Mouse (Mus musculus) layer of hippocampus, adult 9-11 months (tissue): ENCODE results near the gene Mutyh.

ENCODE experiments used
- DNase-seq: peaks from one replicate; pipeline ENCODE4 v3.0.0; 2022

The Mutyh gene

DNA sequence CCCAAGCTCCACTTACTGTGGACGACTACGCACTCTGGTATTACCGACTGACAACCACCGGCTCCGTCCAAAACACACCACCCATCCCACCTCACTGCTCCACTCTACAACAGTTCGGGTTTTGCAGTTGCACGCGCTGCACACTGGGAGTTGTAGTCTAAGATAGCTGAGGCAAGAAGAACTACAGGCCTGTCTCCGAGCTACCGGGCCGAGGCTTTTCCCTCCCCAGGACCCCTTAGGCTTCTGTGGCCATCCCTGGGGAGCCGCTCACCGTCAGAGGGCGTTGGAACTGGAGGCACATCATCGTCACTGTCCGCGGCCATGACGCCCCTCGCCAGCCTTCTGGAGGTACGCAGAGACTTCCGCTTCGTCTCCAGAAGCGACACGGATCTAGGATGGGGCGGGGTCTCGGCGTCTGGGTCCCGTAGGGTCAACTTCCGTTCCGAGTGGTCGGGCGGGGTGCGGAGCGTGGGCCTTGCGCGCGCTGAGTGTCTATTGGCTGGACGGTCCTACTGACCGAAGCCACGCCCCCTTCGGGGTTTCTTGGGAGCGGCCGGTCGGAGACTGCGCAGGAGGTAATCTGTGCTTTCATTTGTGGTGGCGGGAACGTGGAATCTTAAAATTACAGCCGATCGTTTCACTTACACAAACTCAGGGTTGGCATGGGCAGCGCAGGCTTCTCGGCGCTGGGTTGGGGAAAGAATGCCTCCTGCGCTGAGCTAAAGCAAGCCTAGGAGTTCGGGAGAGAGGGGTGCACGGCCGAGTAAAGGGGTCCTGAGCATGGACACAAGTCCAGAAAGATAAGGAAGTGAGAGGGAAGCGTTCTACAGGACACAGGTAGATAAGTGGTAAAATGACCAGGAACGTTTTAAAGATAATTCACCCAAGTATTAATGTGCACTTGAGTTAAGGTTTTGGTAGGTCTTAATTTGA, at the start of gene Mutyh, which contains the start of gene Toe1:
Gene Mutyh (plus strand): TSS at position 527 of the 933 bp plus-strand sequence.
Gene Toe1 (minus strand): TSS at position 444 of the 933 bp plus-strand sequence.
- DNase-seq: peak; percentile 95

DNA sequence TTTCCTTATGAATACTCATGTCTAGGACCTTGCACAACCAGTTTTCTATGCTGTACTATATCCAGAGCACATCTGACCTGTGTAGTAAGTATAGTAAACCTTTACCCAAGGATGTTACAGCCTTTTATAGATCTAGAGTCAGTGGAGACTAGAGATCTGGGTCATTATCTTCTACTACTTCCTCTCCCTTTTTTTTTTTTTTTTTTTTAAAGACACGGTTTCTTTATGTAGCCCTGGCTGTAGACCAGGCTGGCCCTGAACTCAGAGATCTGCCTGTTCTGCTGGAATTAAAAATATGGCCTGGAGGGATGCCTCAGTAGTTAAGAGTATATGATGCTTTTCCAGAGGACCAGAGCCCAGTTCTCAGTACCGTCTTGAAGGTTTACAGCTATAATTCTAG, 45.6 kb upstream of the Mutyh start:
- DNase-seq: no peak

DNA sequence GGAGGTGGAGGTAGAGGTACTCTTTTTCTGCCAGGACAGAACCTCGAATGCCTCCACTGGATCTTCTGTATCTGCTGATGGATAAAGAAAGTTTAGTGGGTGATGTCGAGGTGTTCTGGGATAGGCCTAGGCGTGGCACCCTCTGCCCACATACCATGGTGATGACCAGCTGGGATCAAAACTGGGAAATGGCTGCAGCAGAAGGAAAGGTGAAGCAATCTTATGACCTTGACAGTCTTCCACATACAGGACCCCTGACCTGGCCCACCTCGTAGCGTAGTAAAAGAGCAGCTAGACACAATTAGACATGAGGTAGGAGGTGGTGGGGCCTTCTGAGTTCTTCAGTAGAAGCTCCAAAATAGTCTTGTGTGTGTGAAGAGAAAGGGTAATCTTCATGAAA, 43.5 kb upstream of the Mutyh start:
- no peak for DNase-seq

DNA sequence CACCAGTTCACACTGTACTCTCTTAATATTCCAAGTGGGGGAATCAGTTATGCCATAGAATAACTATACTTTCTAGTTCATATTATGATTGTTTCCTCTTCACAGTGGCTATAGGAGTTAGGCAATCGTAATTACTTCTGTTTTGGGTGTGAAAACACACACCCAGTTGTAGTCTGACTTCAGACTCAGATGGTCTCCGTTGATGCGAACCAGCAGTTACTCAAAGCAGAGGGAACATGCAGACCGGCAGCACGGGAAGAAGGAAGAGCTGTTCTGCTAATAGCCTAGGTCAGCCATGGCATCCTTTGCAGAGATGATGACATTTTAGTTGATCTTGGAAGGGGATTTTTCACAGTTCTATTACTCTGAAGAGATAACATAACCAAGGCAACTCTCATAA, 39.0 kb upstream of the Mutyh start:
- DNase-seq: no peak

DNA sequence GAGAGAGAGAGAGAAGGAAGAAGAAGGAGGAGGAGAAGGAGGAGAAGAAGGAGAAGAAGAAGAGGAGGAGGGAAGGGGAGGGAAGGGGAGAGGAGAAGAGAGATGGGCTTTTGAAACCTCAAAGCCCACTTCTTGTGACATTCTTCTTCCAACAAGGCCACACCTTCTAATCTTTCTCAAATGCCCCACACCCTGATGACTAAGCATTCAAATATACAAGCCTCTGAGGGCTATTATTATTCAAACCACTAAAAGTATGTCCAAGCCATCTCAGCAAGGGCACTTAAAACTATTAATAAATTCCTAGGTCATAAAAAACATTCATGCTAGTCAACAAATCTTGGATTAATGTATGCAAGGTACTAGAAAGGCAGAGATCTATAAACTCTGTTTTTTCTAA, 38.5 kb upstream of the Mutyh start:
- no peak for DNase-seq

DNA sequence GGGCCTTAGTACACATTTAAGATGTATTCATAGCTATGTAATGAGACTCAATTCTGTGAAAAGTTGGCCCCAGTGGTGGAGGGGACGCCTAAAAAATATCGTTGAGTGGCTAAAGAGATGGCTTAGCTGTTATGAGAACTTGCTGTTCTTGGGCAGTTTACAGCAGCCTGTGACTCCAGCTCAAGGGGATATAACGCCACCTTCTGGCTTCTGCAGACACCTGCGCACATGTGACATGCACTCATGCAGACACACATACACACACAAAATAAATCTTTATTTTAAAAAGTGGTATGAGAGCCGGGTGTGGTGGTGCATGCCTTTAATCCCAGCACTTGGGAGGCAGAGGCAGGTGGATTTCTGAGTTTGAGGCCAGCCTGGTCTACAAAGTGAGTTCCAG, 31.1 kb upstream of the Mutyh start:
- no peak for DNase-seq

DNA sequence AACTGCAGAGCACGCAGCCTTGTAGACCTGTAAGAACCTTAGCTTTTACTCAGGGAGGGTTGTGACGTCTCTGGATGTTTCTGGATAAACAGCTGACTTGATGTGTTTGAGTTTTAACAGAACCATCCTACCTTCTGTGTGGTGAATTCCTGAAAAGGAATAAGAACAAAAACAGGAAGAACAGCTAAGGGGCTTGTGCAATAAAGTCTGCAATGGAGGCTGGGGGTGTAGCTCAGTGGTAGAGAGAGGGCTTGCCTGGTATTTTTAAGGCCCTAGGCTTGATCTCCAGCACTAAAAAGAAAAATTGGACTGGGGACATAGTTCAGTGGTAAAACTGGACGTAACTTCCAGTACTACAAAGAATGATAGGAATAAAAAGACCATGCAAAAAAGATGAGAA, 30.4 kb upstream of the Mutyh start:
- no peak for DNase-seq

DNA sequence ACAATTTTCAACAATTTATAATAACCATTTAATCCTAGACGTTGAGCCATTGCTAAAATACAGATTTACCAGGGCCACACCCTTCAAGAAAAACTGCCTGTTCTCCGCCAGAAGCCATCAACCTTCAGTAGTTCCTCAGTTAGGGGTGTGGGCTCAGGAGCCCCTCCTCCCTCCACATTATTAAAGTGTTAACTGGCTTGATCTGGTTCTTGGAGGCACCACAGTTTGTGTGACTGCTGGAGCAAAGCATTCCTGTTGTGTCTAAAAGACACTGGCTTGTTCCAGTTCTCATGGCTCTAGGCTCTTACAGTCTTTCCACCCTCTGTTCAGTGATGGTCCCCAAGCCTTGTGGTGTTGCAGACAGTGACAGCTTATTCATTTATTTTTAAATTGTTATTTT, 27.0 kb upstream of the Mutyh start:
- no peak for DNase-seq

DNA sequence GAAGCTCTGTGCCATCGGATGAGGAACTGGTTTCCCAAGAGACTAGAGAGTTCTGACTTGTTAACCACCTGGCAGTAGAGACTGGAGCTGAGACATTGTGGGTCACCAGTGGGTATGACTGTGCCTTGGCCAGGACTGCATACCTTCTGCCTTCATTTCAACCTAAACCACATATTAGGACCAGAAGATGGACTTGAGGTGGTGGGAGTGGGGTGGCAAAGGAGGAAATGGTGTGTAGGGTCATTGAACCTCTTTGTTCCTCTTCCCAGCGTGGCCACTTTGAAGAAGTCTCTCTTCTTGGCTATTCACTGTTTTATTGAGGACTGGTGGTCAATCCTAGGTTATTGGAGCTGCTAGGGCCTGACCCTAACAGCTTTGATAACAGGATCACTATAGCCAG, 26.2 kb upstream of the Mutyh start:
- DNase-seq: no peak

DNA sequence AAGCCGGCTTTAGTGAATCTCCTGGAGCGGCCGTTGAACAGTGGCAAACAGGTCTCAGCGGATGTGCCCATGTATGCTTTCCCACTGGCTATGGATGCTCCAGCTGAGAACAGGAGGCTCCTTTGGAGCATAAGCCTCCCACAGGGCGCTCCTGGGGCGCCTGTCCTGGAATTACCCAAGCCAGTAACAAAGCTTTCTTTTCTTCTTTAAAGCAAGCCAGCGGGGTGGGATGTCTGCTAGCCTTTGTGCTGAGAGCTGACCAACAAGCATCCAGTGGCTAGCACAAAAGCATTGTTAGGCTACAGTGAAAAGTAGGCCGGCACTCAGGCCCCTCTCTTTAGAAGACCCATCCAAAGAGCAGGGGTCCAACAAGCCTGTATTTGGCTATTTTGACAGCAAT, 25.4 kb upstream of the Mutyh start:
- peak; percentile 49 for DNase-seq

DNA sequence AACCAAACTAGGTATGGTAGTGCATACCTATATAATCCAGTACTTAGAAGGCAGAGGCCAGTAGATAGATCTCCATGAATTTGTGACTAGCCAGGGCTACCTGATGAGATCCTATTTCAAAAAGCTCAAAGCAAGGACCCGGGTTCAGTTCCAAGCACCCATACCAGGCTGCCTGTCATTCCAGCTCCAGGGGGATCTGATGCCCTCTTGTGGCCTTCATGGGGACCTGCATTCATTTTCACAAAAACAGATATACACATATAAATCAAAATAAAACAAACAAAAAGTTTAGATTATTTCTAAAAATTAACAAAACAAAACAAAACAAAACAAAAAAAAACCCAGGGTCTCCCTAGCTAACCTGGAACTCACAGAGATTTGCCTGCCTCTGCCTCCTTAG, 20.9 kb upstream of the Mutyh start:
- no peak for DNase-seq

DNA sequence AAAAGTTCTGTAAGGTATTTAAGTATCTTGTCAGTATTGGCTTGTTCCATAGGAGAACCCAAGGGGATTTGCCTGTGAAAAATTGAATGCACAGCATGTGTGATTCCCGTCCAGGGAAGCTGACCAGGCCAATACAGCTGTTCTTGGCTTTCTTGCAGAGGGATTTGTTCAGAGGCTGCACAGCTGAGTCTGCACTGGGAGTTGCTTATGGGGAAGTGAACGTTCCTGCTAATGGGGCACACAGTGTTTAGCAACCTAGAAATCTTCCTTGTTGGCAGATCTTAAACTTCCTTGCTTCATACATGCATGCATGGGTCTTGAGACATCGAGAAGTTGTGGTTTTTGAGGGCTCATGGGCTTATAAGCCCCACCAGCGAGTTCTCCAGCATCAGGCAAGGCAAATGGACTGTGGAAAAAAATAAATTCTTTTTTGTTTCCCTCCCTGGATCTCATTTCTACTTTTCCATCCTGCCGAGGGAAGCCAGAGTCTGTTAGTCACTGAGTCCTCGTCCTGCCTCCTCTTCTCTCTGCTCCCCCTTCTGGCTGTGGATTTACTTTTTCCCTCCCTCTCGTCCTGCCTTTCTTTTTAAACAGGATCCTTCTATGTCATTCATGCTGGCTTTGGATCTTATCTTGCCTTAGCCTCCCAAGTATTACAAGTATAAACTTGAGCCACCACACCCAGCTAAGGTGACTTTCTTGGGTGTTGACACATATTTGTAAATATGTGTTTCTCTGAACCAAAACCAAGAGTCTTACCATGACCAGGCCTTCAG, 19.4 kb upstream of the Mutyh start:
- no peak for DNase-seq

DNA sequence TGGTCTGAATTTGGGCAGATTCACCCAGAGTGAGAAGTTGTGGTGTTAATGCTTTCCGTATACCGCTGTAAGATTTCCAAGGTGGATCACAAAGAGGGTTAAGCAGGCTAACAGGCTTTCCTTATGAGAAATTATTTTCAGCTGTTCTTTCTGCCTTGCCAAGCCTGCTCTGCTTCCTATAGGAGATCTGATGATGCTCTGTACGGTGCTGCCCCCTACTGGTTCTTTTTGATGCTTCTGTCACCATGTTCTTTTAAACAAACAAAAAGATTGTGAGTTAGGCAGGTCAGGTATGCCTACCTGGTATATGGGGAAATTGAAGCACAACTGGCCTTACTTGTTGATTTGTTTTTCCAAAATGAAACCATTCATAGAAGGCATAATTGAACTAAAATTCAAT, 18.6 kb upstream of the Mutyh start:
- DNase-seq: peak; percentile 85

DNA sequence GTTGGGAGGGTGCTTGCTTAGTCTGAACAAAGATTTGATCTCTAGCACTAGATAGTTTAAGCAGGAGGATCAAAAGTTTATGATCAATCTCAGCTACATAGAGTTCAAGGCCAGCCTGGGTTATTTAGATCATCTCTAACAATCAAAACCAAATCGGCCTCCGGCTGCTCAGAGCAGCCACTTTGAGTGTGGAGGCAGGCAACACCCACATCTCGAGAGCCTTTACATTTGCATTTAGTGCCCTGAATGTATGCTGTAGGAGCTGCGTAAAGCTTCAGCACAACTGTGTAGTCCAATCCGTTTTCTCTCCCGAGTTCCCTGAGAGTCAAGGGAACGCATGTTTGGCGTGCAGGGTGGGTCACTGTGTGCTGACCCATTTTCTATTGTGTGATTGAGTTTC, 15.1 kb upstream of the Mutyh start:
- no peak for DNase-seq

DNA sequence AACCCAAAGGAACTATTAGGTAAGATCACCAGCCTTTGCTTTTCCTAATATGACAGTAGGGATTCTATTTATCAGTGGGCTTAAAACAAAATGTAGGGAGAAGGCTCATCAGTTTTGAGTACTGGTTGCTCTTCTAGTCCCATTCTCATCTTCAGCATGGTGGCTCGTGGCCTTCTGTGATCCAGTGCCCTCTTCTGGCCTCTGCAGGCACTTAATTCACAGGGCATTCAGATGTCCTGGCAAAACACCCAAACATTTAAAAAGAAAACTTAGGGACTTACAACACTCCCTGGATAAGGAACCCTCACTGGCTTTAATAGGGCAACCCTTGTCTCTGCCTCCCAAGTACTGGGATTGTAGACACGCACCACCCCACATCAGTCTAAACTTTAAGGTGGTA, 13.2 kb upstream of the Mutyh start:
- no peak for DNase-seq

DNA sequence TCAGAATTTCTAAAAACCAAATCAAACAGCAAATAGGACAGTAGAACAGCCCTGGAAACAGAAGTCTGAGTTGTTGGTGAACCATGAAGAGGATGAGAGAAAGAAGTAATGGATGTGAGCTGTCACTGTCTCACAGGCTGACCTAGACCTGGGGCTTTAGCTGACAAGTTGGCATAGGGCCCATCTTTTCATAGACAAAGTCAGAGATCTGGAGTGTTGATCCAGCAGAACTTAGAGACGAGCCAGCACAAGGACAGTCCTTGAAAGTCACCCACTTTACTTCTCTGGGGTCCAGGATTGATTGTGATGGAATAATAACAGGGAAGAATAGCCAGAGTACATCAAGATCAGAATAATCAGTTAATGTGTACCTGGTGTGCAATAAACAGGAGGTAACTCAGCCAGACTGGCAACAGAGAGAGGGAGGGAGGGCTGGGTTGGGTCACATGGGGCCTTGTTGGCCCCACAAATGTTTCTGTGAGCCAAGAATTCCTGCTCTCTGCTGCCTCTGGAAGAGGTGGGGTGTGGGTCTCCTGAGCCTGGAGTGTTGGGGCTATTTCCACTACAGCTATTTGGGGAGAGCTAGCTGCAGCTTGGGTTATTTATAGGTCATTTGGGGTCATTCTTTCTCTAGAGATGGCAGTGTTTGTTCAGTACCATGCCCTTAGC, 10.9 kb upstream of the Mutyh start:
- DNase-seq: no peak

DNA sequence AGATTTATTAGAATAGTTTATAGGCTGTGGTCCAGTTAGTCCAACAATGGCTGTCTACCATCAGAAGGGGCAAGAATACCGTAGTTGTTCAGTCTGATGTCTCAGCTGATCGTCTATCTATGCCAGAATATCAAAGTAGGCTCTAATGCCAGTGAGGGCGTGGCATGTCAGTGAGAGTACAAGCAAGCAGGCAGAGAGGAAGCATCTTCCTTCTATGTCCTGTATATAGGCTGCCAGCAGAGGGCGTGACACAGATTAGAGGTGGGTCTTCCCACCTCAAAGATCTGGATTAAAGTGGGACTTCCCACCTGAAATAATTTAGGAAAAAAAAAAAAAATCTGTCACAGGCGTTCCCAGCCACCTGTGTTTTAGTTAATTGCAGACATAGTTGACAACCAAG, 7.6 kb upstream of the Mutyh start:
- DNase-seq: peak; percentile 54

DNA sequence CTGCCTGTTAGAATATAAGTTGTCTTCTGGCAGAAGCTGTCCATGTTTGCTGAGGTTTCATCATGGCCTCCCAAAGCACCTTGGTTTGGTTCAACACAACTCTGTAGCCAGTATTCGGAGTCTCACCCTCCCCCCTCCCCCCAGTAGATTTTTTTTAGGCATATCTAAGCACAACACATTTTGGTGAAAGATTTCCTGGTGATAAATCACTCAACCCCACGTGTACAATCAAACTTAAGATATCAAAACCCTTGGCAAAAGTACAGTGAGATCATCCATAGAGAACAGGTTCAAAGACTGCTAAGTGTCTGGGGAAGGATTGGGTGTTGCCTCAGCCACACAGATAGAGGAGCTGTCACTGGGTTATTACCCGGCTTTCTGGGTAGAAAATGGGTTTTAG, 3.5 kb downstream of the Mutyh start:
- DNase-seq: no peak

DNA sequence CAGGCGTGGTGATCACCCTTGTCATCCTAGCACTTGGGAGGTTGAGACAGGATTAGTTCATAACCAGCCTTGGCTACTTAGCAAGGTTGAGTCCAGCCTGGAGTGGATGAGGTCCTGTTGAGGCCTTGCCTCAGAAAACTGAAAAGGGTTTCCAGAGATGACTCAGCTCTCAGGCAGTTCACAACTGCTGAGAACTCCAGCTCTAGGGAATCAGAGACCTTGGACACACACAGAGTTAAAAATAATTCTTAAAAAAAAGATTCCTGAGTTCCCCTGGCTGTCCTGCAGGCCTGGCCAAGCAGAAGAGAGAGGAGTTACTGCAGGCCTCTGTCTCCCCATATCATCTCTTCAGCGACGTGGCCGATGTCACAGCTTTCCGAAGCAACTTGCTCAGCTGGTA, 7.8 kb downstream of the Mutyh start:
- DNase-seq: no peak

DNA sequence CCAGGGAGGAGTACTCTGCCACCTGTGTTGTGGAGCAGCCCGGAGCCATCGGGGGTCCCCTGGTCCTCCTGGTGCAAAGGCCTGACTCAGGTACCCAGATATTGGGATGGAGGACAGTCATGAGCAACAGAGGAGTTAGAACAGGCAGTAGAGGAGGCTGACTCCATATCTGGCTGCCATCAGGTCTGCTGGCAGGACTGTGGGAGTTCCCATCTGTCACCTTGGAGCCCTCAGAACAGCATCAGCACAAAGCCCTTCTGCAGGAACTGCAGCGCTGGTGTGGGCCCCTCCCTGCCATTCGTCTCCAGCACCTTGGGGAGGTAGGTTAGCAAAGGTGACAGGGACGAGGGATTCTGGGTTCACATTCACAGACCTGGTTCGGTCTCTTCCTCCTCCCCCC, 10.0 kb downstream of the Mutyh start:
- DNase-seq: peak; percentile 83

DNA sequence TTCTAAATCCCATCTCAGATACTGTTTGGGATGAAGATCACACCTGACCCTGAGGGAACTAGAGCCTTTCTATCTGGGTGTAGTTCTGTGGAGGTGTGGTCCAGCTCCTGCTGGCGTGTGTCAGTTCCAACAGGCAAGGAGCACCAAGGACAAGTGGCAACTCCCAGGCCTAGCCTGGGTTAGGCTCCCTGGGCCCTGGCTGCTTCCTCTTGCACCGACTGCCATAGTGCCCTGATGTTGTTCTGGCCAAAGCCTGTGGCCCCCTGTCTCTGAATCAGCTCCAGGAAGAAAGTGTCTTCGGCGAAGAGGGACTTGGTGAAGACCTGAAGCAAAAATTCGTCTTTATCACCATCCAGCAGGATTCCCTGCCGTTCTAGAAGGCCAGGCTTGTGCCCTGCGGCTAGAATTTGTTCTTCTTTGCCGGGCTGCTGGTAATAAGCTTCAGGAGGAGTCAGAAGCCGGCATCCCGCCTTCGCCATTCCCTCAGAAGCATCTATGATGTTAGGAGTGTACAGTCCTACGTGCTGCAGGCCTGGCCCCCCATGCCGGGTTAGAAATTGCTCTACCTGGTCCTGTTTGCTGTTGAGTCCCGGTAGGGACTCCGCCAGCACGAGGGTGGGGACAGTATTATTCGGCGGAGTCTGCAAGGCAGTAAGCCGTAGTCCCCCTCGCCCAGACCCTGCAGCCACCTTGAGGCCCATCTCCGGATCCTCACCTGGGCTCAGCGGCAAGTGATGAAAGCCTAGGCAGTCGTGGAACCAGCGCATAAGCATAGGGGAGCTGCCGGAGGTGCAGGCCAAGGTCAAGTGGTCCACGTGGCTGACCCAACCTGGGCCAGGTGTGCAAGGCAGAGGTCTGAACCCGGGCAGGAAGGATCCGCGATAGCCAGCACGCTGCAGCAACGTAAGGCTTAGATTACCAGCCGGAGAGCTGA, 12.7 kb downstream of the Mutyh start:
- no peak for DNase-seq

DNA sequence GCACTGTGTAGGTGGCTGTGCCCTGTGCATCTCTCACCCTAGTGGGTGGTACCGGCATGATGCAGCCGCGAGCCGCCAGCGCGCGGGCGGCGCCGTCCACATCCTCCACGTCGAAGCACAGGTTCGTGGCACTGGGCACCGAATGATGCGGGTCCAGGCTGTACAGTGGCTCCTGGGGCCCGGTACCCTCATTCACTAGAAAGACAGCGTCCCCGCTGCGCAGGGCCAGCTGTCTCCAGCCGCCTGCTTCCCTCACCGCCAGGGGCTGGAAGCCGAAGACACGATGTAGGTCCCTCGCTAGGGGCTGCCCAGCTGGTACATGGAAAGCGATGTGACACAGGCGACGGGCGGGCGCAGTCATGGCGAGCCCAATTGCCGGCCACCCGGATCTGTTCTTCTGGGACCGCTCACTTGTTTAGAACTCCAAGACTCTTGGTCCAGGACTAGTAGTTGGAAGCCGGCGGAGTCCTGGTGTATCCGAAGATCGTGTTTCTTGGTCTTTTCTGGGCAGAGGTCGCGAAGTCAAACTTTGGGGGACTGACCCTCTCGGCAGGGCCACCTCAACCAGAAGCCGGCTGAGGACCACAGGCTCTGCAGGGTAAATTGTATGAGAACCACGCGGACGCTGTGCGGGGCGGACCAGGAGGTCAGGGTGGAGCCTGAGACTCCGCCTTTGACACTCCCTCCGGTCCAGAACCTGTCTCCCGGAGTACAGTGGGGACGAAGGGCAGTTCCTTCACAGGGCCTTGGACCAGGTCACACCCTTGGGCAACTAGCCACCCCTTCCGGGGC, 13.6 kb downstream of the Mutyh start:
- DNase-seq: peak; percentile 44
